Mouse (Mus musculus) embryonic facial prominence, embryonic 13.5 days (tissue): ENCODE results near the gene Kcns1. TPM values are rescaled to one million over a fixed set of nuclear protein-coding genes. Genes with fewer than 3 reads are reported as not detected.

ENCODE experiments used
- ATAC-seq: fragments of 200-750 bp; cut with Nextera tagmentation; 2 replicates; pipeline ENCODE4 v1.8.0; 2017; ENCODE audit warnings: low read depth; ENCODE audit not compliant: insufficient number of reproducible peaks, insufficient read depth, low FRiP score, low TSS enrichment
- H3K27ac ChIP-seq: fragments of 300-500 bp; sonication (generic); 2 replicates; pipeline ENCODE4 v1.5.1; 2015; ENCODE audit warnings: moderate library complexity, mild to moderate bottlenecking, inconsistent platforms
- H3K27me3 ChIP-seq: fragments of 300-500 bp; sonication (generic); 2 replicates; pipeline ENCODE4 v1.6.1; 2015; ENCODE audit warnings: mild to moderate bottlenecking, inconsistent platforms
- H3K36me3 ChIP-seq: fragments of 300-500 bp; sonication (generic); 2 replicates; pipeline ENCODE4 v1.6.1; 2015; ENCODE audit warnings: mild to moderate bottlenecking, inconsistent platforms
- H3K4me1 ChIP-seq: fragments of 300-500 bp; sonication (generic); 2 replicates; pipeline ENCODE4 v1.6.1; 2015; ENCODE audit warnings: inconsistent platforms
- H3K4me2 ChIP-seq: fragments of 300-500 bp; sonication (generic); 2 replicates; pipeline ENCODE4 v1.6.1; 2015; ENCODE audit warnings: moderate library complexity, mild to moderate bottlenecking, inconsistent platforms
- H3K4me3 ChIP-seq: fragments of 300-500 bp; sonication (generic); 2 replicates; pipeline ENCODE4 v1.5.1; 2015; ENCODE audit warnings: mild to moderate bottlenecking, inconsistent platforms
- H3K9ac ChIP-seq: fragments of 300-500 bp; sonication (generic); 2 replicates; pipeline ENCODE4 v1.6.1; 2015; ENCODE audit warnings: mild to moderate bottlenecking, inconsistent platforms
- H3K9me3 ChIP-seq: fragments of 300-500 bp; sonication (generic); 2 replicates; pipeline ENCODE4 v1.6.1; 2016; ENCODE audit warnings: inconsistent platforms
- WGBS: fragments of 180-500 bp; shearing (Covaris S2); methylation state at CpG from one replicate; pipeline ENCODE4 v1.1.7; 2015; ENCODE audit warnings: mixed read lengths; 5-methylcytosine and 5-hydroxymethylcytosine counted together
- polyA plus RNA-seq: library from polyadenylated mRNA; unstranded; fragments of >200 nt; fragmentation: Nextera tagmentation; extraction: Ambion mirVana; gene quantifications from 2 replicates; pipeline ENCODE4 v1.2.1, GENCODE M21; 2015

Kcns1 gene
- polyA plus RNA-seq, 1 experiment from 2014 or later, result 0.80 TPM

DNA sequence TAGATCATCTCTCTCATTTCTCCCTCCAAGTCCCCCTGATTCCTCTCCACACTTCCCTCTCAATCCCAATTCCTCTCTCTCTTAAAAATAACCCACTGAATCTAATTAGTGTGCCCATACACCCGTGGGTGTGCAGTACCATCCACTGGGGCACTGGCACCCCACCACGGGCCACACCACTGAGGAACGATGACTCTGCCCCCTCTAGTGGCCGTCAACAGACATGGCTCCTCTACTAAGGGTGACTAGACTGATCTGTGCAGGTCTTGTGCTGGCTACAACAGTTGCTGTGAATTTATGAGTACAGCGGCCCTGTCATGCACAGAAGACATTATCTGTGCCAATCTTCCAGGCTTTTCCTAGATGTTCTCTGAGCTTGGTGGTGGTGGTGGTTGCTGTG, 17.8 kb upstream of the Kcns1 start:
- Histone ChIP-seq H3K4me1 (peaks cover 8% of the 10 kb centered on the region), H3K4me3 (no peak overlapping the region), H3K27ac (no peak overlapping the region), H3K4me2 (no peak overlapping the region), H3K27me3 (no peaks in the 10 kb centered on the region), H3K9ac (no peak overlapping the region), H3K36me3 (no peaks in the 10 kb centered on the region), H3K9me3 (no peaks in the 10 kb centered on the region)
- ATAC-seq, result no peak
- WGBS, result 27% methylated on average over 5 of the region's 5 CpGs

GRCm38 (mm10) chr2:164184145-164184719, 13.3 kb upstream of the Kcns1 start:
- Histone ChIP-seq H3K27me3 (0 out of 2 replicates have a peak, but pooled peaks cover 6% of the 10 kb centered on the region), H3K9ac (no peak overlapping the region), H3K36me3 (no peaks in the 10 kb centered on the region), H3K4me1 (peaks cover 14% of the 10 kb centered on the region), H3K9me3 (no peaks in the 10 kb centered on the region), H3K4me3 (no peak overlapping the region), H3K27ac (no peak overlapping the region), H3K4me2 (no peak overlapping the region)
- 41% methylated on average over 9 of the region's 9 CpGs for WGBS
- no peak for ATAC-seq

GRCm38 (mm10) chr2:164183340-164183739, 12.4 kb upstream of the Kcns1 start:
- H3K9ac ChIP-seq, result no peak overlapping the region
- 0 out of 2 replicates have a peak, but pooled peaks cover 6% of the 10 kb centered on the region for H3K27me3 ChIP-seq
- H3K27ac ChIP-seq, result no peak overlapping the region
- ATAC-seq, result no peak
- H3K4me2 ChIP-seq, result no peak overlapping the region
- whole genome bisulfite sequencing, result 52% methylated on average over 9 of the region's 9 CpGs
- H3K4me3 ChIP-seq, result no peak overlapping the region
- no peaks in the 10 kb centered on the region for H3K36me3 ChIP-seq
- H3K4me1 ChIP-seq, result peaks cover 14% of the 10 kb centered on the region
- H3K9me3 ChIP-seq, result no peaks in the 10 kb centered on the region

- WGBS, result 65% methylated on average over 7 of the region's 7 CpGs
- no peak within 1 kb of the TSS for H3K9ac ChIP-seq
- H3K9me3 ChIP-seq, result no peaks in the 10 kb centered on the region
- 0 out of 2 replicates have a peak, but pooled peaks cover 6% of the 10 kb centered on the region for H3K27me3 ChIP-seq
- no peak within 1 kb of the TSS for H3K27ac ChIP-seq
- H3K4me1 ChIP-seq, result peaks cover 14% of the 10 kb centered on the region
- ATAC-seq, result no peak
- H3K36me3 ChIP-seq, result no peaks in the 10 kb centered on the region
- no peak within 1 kb of the TSS for H3K4me3 ChIP-seq
- H3K4me2 ChIP-seq, result no peak within 1 kb of the TSS
Measured at GRCm38 (mm10) chr2:164182692-164183255, 11.9 kb upstream of the Kcns1 start, which contains the start of gene Wfdc5. TSS of gene Wfdc5 (minus strand) at chr2:164182742.

DNA sequence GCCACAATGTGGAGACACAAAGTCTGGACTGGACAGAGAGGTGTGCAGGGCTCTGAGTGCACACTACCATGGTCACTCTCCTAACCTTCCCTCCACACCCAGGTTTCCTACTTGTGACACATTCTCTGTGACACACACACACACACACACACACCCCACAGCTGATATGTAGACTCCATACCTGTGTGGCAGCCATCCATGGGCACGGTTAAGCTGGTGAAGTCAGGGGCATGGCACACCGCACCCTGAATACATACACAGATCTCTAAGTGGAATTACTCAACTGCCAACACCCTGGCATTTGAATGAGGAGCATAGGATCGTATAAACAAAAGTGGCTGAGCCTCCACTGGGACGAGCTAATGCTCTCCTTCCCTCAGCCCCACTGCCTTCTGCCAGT, 9.9 kb upstream of the Kcns1 start:
- no peak overlapping the region for H3K9ac ChIP-seq
- 89% methylated on average over 4 of the region's 4 CpGs for WGBS
- H3K27ac ChIP-seq, result no peak overlapping the region
- no peak for ATAC-seq
- peaks cover 14% of the 10 kb centered on the region for H3K4me1 ChIP-seq
- no peaks in the 10 kb centered on the region for H3K9me3 ChIP-seq
- no peak overlapping the region for H3K4me2 ChIP-seq
- H3K36me3 ChIP-seq, result no peaks in the 10 kb centered on the region
- no peak overlapping the region for H3K4me3 ChIP-seq
- H3K27me3 ChIP-seq, result peaks cover 14% of the 10 kb centered on the region; the same call in 1 of the 2 replicates

DNA sequence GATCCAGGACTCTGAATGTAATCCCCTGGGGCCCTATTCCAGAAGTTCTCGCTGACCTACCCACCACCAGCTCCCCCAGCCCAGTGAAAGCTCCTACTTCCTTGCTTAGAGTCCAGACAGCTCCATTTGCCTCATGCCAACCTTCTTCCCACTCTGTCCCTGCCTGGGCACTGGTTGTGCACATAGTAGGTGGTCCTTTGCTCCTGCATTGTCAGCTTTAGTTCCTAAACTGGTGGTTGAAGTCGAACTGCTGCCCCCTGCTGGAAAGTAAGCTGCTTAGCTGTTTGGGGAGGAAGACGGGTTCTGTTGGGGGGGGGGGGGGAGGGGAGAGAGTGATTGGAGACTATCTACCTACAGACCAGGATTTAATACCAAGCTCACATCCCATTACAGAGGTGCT, 9.2 kb upstream of the Kcns1 start:
- Histone ChIP-seq H3K4me1 (peaks cover 14% of the 10 kb centered on the region), H3K27ac (no peak overlapping the region), H3K9ac (no peak overlapping the region), H3K9me3 (no peaks in the 10 kb centered on the region), H3K4me3 (no peak overlapping the region), H3K27me3 (peaks cover 14% of the 10 kb centered on the region; the same call in 1 of the 2 replicates), H3K4me2 (no peak overlapping the region), H3K36me3 (no peaks in the 10 kb centered on the region)
- ATAC-seq, result no peak
- 30% methylated on average over 3 of the region's 3 CpGs for WGBS

GRCm38 (mm10) chr2:164177831-164178230, 6.9 kb upstream of the Kcns1 start:
- H3K27me3 ChIP-seq, result peaks cover 27% of the 10 kb centered on the region
- no peak overlapping the region for H3K9ac ChIP-seq
- no peaks in the 10 kb centered on the region for H3K36me3 ChIP-seq
- no peak for ATAC-seq
- H3K4me3 ChIP-seq, result no peak overlapping the region
- H3K4me1 ChIP-seq, result peaks cover 3% of the 10 kb centered on the region; the same call in 1 of the 2 replicates
- H3K4me2 ChIP-seq, result no peak overlapping the region
- no peaks in the 10 kb centered on the region for H3K9me3 ChIP-seq
- WGBS, result 67% methylated on average over 5 of the region's 5 CpGs
- no peak overlapping the region for H3K27ac ChIP-seq

DNA sequence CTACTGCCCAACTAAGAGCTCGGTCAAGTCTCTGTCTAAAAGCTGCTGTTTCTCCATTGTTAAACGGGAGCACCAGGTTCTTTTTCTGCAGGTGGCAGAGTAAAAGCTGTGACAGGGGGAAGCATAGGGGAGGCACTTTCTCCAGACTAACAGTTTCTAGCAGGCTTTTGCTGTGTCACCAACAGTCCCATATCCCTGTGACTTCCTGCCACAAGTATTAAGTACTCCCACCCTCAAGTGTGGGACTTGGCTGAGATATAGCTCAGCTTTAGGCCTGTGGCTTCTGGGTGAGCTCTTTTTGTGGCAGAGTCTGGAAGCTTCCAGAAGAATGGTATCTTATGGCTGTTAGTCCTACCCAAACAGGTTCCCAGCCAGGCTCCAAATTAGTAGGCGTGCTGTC, 4.9 kb upstream of the Kcns1 start:
- ATAC-seq, result no peak
- H3K9me3 ChIP-seq, result no peaks in the 10 kb centered on the region
- no peak overlapping the region for H3K4me2 ChIP-seq
- no peaks in the 10 kb centered on the region for H3K36me3 ChIP-seq
- no peak overlapping the region for H3K27ac ChIP-seq
- H3K9ac ChIP-seq, result no peak overlapping the region
- no peak overlapping the region for H3K4me3 ChIP-seq
- WGBS, result 76% methylated on average over 3 of the region's 3 CpGs
- H3K27me3 ChIP-seq, result peaks cover 44% of the 10 kb centered on the region
- H3K4me1 ChIP-seq, result peaks cover 12% of the 10 kb centered on the region

DNA sequence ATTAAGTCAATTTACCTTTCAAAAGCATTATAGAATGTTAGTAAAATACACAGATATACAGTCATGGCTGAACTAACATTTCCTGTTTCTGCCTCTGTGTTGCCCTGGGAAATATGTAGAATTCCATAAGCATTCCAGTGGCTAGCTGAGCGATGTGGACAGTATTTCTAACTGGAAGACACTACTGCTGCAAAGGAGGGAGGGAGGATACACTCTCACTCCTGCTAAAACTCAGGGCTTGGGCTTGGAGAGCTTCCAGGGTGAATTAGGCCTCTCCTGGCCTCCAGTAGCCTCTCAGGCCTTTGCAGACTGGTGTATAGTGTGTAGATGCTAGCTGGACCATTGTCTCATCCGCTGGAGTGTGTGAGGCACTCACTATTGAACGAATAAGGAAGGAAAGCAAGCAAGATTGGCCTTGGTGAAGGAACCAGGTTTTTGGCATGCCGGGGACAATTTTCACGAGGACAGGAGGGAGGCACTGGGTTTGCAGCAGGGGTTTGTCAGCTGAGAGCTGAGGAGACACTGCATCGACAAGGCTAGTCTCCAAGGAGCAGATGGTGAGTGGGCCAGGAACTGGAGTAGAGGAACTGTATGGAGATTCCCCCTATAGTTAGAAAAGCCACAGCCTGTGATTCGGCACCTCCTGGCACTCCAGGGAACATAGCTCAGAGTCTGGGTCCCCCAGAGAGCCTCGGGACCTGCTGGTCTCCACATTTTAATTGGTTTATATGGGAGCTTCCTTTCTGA, 3.9 kb upstream of the Kcns1 start:
- ATAC-seq, result no peak
- H3K4me2 ChIP-seq, result no peak overlapping the region

GRCm38 (mm10) chr2:164173394-164173793, 2.5 kb upstream of the Kcns1 start:
- no peak for ATAC-seq
- Histone ChIP-seq H3K27ac (no peak overlapping the region), H3K9ac (no peak overlapping the region), H3K4me1 (peaks cover 21% of the 10 kb centered on the region), H3K36me3 (no peaks in the 10 kb centered on the region), H3K27me3 (peaks cover 62% of the 10 kb centered on the region), H3K4me3 (no peak overlapping the region), H3K4me2 (no peak overlapping the region), H3K9me3 (no peaks in the 10 kb centered on the region)
- WGBS, result 64% methylated on average over 3 of the region's 3 CpGs

More for the DNA sequence above, 3.9 kb upstream of the Kcns1 start:
- no peaks in the 10 kb centered on the region for H3K9me3 ChIP-seq
- H3K4me1 ChIP-seq, result peaks cover 18% of the 10 kb centered on the region
- WGBS, result 73% methylated on average over 8 of the region's 8 CpGs
- H3K9ac ChIP-seq, result no peak overlapping the region
- H3K27me3 ChIP-seq, result peaks cover 54% of the 10 kb centered on the region
- no peak overlapping the region for H3K4me3 ChIP-seq
- H3K27ac ChIP-seq, result no peak overlapping the region
- H3K36me3 ChIP-seq, result no peaks in the 10 kb centered on the region

DNA sequence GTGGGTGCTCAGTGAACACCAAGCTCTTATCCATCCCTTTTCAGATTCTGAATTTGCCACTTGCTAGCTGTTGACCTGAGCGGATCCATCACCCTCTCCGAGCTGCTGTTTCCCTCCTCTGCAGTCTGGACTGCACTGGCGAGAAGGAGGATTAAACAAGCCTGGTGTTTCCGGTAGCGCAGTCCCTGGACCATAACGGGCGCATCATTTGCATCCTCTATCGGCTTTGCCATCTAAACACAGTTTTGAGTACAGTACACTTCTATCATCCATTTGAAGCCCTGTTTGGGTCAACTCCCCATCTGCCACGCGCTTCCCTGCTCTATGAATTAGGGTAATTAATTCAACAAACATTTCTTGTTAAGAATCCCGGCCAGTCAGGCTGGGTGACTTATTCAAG, 587 bp downstream of the Kcns1 start:
- H3K4me3 ChIP-seq, result peak overlapping the region; percentile 38; the same call in 1 of the 2 replicates
- 2% methylated on average over 11 of the region's 11 CpGs for WGBS
- H3K4me1 ChIP-seq, result peaks cover 29% of the 10 kb centered on the region
- H3K36me3 ChIP-seq, result no peaks in the 10 kb centered on the region
- H3K9me3 ChIP-seq, result no peaks in the 10 kb centered on the region
- ATAC-seq, result no peak
- peak overlapping the region; percentile 64 for H3K4me2 ChIP-seq
- peaks cover 85% of the 10 kb centered on the region for H3K27me3 ChIP-seq
- H3K9ac ChIP-seq, result no peak overlapping the region
- H3K27ac ChIP-seq, result no peak overlapping the region

DNA sequence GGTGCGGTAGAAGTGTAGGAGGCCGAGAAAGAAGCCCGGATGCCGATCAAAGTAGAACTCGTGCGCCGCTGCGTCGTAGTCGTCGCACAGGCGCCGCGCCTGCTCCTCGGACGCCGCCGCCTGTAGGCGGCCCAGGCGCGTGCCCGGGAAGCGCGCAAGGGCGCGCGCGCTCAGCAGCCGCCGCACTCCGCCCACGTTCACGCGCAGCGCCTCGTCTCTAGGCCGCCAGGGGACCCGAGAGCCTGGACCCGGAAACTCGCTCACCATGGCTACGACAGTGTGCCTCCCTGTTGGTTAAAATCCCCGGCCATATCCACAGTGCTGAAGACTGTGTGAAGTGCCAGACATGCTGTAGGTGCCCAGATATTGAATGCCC, 2.4 kb downstream of the Kcns1 start:
- Histone ChIP-seq H3K27me3 (peaks cover 83% of the 10 kb centered on the region), H3K27ac (no peak overlapping the region), H3K9me3 (no peaks in the 10 kb centered on the region), H3K4me3 (peak overlapping the region; percentile 42), H3K4me2 (peak overlapping the region; percentile 69), H3K9ac (peak overlapping the region; percentile 54; the same call in 1 of the 2 replicates), H3K36me3 (no peaks in the 10 kb centered on the region), H3K4me1 (peaks cover 26% of the 10 kb centered on the region)
- WGBS, result 8% methylated on average over 41 of the region's 42 CpGs
- no peak for ATAC-seq
